In genomic region chr19:57969766-57970165, GRCm38 (mm10) we compare ENCODE assay signal across 11 mouse cellular contexts.
DNase-seq lines count a peak whose midpoint lies in the region; ATAC-seq lines count a peak whose summit lies in the region.
"Had no signal": no experiment of that assay in that cellular context is flagged by ENCODE, and none has a peak within 500 bp of the region (broad histone marks: within the 10 kb centered on the region; RNA-seq: fewer than 3 reads in every experiment).

No protein-coding gene starts in this region.

- DNase-seq in adrenal gland, postnatal 10 days = peak; percentile 25
- no peak for DNase-seq in adrenal gland, postnatal 4 days (ENCODE audit: low spot score in 2 of 2)
- peak; percentile 65 for DNase-seq in Muller cell, postnatal 12 days (ENCODE audit: inconsistent ontology term)
- DNase-seq in frontal cortex, postnatal 36 days (ENCODE audit: low spot score in 2 of 2) = peak; percentile 74 to 75
- DNase-seq in left cerebral cortex, postnatal 36 days (ENCODE audit: low spot score in 2 of 2) = peak; percentile 66 to 69
- DNase-seq in embryo, embryonic 10.5 days (ENCODE audit: low spot score) = no peak
- no peak for DNase-seq in testis, postnatal 14 days (ENCODE audit: low spot score)
- DNase-seq: cerebellum, postnatal 14 days; kidney, adult 11 months had no signal

- no peak for ATAC-seq in cerebellum, adult (ENCODE audit: insufficient number of reproducible peaks, low FRiP score, low TSS enrichment)
- ATAC-seq: liver, embryonic 12.5 days had no signal

- intact Hi-C loops in left cerebral cortex, postnatal 36 days (cut with DNase I) = no loop called here

Comparison
In these comparisons a context has a peak if more than half of its experiments do, and no peak if none do; other contexts are left out.
1. DNase-seq: peak in adrenal gland, postnatal 10 days (single experiment), Muller cell, postnatal 12 days (single experiment), frontal cortex, postnatal 36 days (2 of 2) and left cerebral cortex, postnatal 36 days (2 of 2); none in adrenal gland, postnatal 4 days (0 of 2), embryo, embryonic 10.5 days (single experiment) and testis, postnatal 14 days (single experiment).